Mouse (Mus musculus) testis, postnatal 10 days (tissue): Measurements from ENCODE around the gene Grhl3.
"Not testable (repeated sequence)": the region's sequence is repeated elsewhere in the genome, so short reads cannot be mapped to it uniquely, and the experiment has no call there.

ENCODE experiments used
- DNase-seq: peaks from one replicate; pipeline ENCODE4 v3.0.0; 2021; ENCODE audit warnings: low spot score

Gene Grhl3

DNA sequence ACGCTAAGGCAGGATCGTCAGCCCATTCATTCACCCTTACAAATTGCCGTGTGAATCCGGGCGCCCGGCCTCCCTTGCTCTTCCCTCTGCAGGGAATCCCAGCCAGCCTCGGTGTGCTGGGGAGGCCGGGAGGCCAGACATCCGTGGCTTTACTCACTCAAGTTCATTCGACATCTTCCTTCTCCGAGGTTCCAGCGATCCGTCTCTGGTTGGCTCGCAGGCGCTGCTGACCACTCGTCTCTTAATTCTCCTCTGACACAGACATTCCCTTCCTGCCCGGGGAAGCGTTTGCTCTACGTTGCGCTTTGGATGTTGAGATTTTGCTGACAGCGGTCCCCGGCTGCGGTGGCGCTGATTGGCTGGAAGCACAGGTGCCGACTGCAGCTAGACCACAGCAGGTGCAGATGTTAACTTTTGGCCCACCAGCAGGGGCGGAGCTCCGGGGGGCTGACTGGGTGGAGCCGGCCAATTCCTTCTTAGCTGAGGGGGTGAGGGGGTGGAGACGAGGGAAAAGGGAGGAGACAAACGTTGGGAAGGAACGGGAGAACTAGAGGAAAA lies at the start of gene Grhl3:
Gene Grhl3, minus strand, starts transcription at position 380 of the 558 bp plus-strand sequence.
- peak; percentile 64 for DNase-seq

DNA sequence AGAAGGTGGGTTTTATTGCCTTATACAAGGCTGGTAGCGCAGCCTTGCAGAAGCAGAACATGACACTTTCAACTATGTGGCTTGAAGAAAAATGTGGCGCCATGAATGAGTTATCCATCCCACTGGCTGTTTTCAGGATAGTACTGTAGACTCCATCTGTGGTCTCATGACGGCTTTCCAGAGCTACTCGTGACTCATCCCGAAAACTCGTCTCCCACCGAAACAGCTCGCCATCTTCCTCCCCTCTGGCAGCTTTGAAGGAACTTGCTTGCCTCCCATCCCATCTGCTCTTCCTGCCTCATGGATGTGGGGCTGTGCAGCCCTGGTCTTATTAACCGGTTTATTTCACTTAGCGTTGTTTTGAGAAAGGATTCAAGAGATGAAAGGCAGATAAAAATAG lies 48.9 kb upstream of the Grhl3 start:
- DNase-seq, result no peak

DNA sequence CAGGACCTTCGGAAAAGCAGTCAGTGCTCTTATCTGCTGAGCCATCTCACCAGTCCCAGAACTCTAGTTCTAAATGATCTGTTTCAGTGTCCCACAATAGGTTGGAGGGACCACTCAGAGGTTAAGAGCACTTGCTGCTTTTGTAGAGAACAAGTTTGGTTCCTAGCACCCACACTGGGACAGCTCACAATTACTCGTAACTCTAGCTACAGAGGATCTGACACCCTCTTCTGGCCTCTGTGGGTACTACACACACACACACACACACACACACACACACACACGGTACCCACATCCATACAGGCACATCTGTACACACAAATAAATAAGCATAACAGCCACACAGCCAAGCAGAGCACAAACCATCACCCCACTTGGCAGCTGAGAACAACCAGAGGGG lies 47.0 kb upstream of the Grhl3 start:
- DNase-seq, result no peak

DNA sequence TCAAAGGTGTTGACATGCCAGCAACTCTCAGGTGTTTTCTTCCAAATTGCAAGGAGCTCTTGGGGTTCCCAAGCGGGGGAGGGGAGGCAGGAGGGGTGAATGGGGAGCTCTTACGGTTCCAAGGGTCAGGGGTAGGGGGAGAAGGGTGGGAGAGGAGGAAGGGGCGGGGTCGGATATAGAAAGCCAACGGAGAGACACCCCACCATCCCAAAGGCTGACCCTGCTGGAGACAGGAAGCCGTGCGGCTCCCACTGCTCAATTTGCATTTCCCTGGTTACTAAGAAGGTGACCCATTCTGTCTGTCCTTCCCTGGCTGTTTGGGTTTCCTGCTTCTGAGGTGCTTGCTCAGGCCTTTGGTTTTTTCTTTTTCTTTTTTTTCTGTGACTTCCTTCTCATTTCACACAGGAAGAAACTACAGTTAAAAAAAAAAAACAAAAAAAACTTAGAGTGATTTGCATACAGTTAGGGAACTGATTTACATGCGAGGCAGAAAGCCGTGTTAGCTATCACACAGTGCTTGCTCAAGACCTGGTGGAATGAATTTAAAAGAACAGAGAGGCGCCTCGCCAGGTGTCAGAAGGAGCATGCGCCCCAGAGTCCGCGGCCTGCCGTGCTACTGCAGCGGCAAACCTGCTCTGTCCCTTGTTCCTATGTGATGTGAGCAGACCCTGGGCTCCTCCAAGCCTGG lies 44.5 kb upstream of the Grhl3 start:
- no peak for DNase-seq

DNA sequence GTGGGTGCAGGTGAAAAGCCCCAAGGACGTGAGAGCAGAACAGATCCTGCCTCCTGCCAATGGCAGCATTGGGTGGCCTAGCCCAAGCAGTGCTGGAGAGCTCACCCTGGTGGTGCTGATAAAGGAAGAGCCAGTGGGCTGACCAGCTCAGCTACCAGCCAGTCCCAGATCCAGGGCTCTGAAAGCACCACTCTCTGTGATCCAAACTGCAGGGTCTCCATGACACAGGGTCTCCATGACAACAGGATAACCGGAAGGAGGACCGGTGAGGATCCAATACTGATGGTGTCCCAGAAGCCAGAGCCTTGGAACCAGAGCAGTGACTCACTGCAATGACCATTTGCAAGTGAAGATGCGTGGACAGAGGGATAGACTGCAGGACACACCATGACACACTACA lies 43.6 kb upstream of the Grhl3 start:
- DNase-seq, result no peak

DNA sequence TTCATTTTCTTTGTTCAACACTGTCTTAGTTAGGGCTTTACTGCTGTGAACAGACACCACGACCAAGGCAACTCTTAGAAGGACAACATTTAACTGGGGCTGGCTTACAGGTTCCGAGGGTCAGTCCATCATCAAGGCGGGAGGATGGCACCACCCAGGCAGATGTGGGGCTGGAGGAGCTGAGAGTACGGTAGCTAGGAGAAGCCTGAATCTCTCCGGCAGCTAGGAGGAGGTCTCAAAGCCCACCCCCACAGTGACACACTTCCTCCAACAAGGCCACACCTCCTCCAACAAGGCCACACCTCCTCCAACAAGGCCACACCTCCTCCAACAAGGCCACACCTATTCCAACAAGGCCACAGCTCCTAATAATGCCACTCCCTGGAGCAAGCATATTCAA lies 41.9 kb upstream of the Grhl3 start:
- DNase-seq, result not testable (repeated sequence)

DNA sequence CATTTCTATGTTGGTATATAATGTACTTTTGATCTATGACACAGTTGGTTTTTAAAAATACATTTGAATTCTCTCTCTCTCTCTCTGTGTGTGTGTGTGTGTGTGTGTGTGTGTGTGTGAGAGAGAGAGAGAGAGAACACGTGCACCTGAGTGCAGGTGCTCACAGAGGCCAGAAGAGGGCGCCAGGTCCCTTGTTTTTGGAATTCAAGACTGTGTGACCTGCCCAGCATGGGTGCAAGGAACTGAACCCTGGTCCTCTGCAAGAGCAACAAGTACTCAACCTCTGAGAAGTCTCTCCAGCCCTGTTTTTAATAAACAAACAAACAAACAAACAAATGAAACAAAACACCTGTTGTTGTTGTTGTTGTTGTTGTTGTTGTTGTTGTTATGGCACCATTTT lies 36.6 kb upstream of the Grhl3 start:
- no peak for DNase-seq

DNA sequence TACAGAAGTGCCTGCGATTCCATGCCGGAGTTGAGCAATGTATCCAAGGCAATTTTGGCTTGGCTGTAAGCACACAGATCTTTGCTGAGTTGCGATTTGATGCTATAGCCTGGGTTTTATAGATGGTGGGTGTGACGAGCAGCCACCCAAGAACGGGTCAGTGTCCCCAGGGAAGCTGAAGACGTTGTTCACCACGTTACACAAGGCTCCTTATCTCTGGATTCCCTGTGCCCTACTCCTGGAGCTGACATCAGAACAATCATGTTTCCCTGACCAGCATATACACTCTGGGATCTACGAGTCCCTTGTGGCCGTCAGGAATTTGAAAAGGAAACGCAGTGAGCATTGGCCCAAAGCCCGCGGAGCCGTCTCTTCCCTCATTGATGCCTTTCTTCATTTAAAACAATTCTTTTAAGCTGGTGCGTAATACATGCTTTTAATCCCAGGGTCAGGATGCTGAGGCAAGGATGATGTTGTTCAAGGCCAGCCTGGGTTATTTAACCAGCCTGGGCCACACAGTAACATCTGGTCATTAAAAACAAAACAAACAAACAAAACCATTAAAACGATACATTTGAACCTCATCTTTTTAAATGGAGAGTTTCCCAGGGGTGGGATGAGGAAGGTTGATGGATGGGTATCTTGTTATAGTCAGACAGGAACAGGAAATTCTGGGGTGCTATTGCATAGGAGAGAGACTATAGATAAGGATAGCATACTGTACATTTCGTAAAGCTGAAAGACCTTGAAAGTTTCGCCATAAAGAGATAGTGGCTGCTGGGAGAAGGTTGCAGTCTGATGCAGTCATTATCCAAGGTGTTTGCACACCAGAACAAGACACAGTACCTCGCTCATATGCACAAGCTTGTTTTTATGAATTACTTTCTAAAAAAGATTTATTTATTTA lies 34.8 kb upstream of the Grhl3 start:
- DNase-seq, result no peak

DNA sequence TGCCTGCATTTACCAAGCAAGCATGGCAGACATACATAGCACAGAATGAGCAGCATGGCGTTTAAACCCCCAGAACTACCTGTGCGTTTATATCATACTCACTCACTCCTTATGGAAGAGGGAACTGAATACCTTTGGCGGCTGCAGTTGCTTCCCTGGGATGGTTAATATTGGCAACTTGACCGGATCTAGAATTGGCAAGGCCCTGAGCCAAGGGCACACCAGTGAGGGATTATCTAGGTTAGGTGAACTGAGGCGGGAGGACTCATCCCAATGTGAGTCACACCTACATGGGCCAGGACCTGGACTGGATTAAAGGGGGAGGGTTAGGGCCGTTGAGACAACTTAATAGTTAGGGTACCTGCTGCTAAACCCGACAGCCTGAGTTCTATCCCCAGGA lies 32.8 kb upstream of the Grhl3 start:
- DNase-seq, result no peak

DNA sequence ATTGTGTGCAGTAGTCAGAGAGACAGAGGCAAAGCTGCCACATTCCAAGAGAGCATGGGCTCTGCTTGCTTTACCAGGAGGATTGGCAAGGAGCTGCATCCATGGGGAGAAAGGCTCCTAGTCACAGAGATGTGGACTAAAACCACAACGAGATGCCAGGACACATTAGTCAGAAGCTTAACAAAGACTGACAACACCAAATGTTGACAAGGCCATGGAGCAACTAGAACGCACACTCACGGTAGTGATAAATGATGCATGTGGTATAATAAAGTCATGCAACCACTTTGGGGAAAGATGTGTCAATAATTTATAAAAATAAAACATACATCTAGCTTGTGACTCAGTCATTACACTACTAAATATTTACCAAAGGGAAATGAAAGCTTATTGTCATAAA lies 28.1 kb upstream of the Grhl3 start:
- DNase-seq, result no peak

DNA sequence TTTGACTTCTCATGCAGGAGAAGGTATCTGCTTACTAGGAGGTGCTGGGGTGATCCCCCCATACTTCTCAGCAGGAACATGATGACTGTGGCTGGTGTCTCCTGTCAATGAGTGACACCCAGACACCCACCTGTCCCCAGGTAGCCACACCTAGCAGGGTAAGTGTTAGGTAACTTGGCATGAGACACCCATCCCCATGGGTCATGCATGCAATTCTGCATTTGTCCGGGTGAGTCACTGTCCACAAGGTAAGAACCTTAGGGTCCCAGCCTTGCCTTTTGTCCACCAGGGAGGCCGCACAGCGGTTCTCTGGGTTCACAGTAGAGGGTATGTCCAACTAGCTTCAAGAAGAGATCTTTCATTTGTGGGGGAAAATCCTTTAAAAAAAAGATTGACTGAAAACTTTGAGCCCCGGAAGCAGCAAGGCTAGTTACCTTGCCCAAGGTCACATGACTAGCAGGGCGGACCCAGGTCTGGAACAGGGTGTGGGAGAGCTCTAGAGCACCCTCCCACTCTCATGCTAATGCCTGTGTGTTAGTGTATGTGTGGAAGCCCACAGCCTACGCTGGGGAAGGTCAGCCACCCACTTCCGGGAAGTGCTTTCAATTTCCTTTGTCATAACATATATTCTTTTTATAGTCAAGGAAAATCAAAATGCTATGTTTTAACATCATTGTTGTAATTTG lies 26.2 kb upstream of the Grhl3 start:
- no peak for DNase-seq

DNA sequence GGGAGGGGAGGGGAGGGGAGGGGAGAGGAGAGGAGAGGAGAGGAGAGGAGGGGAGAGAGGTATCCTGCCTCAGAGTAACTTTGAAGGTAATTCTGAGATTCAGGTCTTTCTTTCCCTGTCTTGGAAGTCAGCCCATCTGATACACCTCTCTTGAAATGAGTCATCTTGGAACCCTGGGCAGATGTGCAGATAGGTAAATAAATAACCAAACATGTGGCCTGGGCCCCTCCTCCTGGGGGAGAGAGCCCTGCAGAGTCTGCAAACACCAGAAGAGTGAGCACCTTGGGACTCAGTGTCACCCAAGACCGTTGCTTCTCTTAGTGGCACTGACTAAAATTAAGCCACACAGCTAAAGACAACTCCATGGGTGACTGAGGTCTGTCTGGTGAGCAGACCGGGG lies 25.6 kb upstream of the Grhl3 start:
- no peak for DNase-seq

DNA sequence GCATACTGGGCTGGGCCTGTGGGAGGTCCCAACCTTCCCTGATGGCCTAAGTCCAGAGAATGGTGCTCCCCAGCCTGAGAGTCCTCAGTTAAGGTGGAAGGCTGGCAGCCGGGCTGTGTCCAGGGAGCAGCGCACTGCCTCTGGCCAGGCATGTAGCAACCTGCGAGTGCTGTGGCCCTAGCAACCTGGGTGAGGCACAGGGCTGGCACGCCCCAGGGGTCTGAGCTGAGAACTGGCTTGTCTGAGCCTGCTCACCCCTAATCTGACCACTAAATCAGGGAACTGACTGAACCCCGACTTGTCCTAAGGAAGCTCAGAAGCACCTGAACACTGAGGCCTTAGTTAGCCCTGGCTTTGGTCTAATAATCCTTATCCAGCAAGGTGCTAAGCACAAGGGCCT lies 24.1 kb upstream of the Grhl3 start:
- DNase-seq, result no peak

DNA sequence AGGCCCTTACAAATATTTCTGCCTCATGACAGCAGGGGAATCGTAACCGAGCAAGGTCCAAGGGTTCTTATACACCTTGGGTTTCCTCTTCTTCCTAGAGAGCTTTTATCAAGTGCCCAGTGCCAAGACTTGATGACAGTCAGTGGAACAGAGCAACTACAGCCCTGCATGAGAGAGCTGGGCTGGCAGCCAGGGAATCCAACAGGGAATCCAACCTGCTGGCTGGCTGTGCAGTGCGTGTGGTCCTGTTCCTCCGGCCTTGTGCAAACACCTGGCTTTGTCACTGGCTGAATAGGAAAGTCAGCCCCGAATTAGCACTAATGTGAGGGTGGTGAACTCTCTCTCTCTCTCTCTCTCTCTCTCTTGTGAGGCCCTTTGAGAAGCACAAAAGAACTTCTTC lies 22.5 kb upstream of the Grhl3 start:
- no peak for DNase-seq

DNA sequence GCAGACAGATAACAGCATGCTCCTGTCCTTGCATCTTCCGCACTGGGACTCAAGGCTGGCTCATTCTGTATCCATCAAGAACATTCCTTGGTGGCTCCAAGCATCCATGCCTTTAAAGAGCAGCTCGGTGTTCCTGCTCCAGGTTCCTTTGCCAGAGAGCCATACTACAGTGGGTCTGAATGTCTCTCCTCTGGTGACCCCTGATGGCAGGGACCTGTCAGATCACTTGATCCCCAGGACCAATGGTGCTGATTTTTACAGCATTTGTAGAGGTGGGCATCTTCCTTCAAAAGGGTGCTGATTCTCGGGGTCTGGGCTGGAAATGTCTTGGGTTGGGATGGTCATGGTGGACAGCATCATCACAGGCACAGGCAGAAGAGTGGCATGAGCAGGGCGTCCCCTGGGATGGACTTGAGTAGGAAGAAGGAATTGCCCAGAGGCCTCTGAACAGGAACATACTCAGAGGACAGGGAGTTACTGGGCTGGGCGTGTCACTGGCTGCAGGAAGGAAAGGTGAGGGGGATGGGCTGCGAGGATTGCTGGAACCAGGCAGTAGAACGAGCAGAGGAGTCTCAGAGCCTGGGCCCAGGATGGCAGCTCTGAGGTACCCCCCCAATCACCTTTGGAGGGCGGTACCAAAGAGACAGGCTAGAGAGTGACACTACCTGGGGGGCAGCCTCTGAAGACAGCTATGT lies 18.3 kb upstream of the Grhl3 start:
- DNase-seq, result no peak

DNA sequence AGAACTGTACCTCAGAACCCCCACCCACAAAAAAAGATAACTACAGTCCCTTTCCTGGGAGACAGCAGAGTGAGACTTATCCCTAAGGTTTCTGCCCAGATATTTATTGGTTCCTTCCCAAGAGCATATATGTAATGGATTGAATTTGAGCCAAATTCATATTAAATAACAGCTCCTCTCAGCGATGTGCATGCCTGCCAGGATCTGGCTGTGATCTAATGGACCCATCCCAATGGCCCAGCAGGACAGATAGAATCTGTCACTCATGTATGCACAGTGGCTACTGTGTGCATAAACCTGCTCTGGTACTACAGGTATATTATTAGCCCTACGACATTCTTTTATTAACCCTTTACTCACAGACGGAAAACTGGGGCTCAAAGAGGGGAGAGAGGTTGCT lies 17.7 kb upstream of the Grhl3 start:
- DNase-seq, result no peak

DNA sequence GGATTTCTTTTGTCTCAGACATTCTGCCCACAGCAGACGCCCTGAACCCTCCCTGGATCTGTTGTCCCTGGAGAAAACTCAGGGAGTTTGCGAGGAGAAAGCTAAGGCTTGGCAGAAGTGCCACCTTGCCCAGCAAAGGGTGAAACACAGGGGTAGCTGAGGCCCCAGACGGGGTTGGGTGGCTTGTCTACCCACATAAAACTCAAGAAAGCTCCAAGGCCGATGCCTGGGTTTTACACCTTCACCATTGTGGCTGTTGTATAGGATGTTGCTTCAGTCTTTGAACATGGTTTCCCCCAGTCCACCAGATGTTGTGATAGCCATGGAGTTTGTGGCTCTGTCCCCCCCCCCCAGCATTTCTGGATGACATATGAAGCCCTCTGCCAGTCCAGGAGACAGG lies 11.4 kb upstream of the Grhl3 start:
- no peak for DNase-seq

DNA sequence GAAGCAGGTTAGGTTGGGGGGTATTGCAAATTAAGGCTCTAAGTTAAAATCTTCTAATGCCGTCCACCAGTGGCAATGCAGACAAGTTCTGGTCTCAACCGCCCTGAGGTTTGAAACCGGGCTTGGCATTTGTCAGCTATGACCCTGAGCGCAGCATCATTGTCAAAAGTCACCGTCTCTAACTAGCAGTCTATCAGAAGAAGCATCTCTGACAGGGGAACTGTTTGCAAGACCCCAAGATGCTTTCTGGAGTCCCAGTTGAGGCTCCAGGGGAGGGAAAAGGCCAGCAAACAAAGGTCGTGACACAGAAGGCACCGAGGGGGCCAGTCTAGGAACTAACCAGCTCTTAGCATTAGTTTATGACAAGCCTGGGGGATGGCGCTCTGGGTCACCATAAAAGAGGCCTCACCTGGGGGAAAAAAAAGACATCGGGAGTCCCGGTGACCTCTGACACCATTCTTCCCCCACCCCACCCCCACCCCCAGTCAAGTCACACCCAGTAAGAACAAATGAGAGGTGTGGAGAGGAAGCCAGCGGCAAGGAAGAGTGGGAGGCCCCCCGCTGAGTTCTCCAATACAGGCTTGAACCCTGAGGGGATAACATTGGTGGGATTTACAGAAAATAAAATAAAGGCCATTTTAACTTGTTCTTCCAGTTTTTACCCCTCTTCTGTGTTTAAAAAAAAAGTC lies 7.9 kb upstream of the Grhl3 start:
- no peak for DNase-seq

DNA sequence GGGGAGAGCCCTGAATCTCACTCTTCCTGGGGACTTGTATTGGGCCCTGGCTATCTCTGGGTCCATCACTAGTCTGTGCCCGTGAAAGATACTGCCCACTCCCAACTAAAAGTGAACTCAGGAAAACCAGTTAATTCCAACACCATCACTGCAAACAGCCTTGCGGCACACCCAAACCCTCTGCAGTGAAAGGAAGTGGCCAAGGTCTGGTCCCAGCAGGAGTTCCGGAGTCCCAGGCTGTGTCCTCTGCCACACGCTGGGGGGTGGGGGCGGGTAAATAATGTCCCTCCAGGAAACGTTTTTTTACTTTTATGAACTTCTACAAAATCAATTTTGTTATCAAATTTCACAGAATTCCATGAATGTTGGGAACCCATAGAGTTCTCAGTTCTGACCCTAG lies 6.3 kb upstream of the Grhl3 start:
- DNase-seq, result no peak

DNA sequence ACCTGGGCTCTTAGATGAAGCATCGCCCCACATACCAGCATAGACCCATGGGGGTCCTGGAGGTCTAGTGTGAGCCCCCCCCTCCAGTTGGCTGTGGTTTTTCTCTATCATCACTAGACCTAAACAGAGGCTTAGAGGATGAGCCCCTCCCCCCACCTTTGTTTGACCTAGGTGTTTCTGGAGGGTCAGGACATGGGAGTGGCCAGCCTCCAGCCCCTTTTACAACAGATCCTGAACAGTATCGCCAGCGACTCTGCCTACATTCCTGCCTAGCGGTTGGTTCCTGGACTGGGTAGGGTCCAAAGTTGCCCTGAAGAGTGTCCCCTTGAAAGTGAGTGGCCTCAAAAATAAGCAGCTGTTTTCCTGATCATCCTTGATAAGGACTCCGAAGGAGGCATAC lies 5.1 kb upstream of the Grhl3 start:
- DNase-seq, result no peak

DNA sequence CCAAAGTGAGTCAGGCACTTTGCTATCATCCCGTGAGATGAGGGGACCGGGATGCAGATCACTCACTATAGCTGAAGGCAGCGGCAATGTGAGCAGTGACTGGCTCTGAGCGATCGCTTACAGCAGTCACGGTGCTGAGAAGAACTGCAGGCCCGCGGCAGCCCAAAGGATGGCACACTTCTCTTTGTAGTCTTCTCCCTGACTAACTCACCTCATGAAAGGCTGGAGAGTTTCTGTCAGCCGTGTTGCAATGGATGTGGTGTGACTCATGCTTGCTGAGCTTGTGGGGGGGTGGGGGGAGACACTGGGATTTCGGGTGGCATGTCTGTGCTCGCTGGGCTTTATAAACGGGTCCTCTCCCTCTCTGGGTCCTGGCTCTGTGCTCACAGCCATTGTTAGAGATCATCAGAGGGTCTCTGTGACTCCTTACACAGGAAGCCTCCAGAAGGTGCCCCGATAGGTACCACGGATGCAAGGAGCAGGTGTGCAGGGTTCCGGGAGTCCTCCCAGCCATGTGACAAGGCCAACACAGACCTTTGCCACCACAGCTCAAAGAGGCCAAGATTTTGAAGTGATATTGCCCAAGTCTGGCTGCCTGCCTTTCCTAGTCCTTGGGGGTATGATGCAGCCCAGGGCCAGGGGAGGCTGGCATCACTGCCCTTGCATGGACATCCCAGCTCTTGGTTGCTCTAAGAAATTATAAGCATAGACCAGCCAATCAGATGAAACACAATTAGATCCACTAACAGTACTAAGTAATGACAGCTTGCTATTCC lies 2.1 kb upstream of the Grhl3 start:
- DNase-seq, result no peak
